Mouse (Mus musculus) R1 (cell line): Measurements from ENCODE around the gene Dnm1.
"Not testable (repeated sequence)": the region's sequence is repeated elsewhere in the genome, so short reads cannot be mapped to it uniquely, and the experiment has no call there.

Source experiments
- DNase-seq: peaks from one replicate; pipeline ENCODE4 v3.0.0-alpha.2; 2018; ENCODE audit warnings: low read depth, low spot score

Dnm1 gene

DNA sequence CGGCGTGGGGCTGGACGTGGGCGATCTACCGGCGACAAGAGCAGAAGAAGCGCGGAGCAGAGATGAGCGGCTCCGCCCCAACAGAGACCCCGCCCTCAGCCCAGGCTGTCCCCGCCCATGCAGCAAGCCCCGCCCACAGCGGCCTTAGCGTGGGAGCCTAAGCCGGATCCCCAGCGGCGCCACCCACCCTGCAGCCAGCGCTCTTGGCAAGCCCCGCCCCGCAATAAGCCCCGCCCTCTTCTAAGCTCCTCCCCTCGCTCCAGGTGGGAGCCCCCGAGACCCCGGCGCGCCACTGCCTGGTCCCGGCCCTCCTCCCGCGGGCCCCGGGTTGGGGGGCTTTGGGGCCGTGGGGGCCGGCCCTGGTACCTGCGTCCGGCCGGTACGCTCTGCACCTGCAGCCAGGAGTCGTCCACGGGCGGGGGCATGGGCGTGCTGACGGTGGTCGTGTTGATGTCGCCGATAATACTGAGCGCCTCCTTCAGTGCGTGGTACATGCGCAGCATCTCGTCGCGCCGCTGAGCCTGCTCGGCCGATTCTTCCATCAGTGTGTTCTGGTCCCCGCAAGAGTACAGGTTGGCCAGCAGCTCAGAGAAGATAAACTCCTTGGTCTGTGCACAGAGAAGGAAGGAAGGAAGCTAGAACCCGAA lies 40.7 kb downstream of the Dnm1 start:
- peak; percentile 90 for DNase-seq

DNA sequence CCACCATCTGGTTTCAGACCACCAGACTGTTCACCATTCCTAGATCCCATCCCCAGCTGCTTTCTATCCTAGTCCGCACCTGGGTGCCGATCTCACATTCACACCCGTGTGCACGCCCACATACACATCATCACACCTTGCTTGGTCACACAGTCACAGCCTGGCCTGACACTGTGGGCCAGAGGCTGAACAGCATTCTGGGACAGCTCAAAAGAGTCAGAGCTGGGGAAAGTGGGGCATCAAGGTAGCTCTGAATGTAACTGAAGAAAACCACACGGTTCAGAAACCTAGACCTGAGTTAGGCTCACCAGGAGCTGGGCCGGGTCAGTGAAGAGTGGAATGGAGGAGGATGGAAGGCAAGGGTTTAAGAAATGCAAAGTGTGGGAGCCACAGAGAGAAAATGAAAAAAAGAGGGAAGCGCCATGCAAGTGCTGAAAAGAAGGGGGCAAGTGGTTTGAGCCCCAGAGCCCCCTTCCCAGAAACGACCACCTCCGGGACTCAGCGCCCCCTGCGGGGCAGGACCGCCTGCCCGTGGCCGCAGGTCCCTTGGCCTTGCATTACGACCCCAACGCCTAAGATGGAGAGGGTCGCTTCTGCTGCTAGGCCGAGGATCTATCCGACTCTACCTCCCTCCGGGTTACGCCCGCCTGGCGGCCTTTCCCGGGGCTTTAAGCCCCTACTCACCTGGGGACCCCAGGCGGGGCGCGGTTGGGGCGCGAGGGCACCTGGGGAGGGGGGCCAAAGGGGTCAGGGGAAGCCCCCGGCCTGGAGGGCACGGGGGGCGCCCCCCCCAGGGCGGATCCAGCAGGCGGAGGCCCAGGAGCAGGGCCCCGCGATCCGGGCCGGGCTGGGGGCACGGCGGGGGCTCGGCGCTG lies 41.5 kb downstream of the Dnm1 start:
- DNase-seq, result no peak

DNA sequence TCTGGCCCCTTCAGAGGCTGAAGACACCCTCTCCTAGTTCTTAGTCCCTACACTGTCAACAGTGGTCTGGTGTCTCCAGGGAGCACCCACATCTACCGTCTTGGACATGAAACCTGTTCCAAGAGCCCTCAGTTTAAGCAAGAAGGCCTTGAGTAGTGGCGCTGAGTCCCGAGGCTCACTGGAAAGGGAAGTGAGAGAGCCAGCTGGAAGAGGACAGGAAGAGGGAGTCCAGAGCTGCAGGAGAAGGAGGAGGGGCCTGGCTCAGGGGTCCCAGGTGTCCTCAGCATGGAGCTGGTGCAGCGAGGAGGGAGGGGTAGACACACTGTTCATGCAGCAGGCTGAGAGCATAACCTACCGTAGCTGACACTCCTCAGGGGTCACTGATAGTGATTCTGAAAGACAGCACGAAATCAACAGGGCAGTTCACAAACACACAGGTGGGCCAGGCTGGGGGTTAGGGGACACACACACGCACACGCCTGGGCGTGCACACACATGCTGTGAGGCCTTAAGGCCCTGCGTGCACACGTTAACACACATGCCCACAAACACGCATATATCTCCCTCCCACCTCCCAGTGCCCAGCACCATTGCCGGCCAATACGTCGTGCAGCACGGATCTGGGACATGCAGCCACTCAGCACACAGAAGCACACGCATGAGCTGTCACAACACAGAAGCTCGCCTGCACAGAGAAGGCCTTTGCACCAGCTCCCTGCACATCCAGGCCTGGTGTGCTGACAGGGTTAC lies 42.9 kb downstream of the Dnm1 start:
- DNase-seq, result no peak

- no peak for DNase-seq
These were observed 44.1 kb downstream of the Dnm1 start for GRCm38 (mm10) chr2:32308870-32309568.

GRCm38 (mm10) chr2:32307941-32308760 lies 45.0 kb downstream of the Dnm1 start:
- peak; percentile 72 for DNase-seq

DNA sequence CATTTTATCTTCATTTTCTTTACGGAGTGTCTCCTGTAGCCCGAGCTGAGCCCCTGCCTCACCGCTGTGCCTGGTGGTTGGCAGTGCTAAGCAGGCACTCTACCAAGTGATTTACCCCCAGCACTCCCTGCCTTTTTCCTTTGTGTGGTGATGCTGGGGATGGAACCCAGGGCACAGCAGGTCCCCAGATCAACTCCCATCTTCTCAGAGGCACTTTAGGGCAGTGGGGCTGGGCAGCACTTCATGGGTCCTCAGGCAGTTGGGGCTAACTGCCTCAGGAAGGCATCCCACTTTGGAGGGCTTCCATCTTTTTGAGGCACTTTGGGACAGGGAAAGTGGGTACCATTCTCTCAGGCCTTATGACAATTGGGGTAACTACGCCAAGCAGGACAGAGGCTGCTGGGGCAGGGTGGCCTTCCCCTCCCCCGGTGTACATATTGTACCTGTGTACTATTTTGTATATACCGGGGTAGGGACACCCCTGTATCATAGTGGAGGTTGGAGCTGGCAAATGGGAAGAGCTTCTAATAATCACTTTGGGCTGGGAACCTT lies 45.8 kb downstream of the Dnm1 start:
- no peak for DNase-seq

DNA sequence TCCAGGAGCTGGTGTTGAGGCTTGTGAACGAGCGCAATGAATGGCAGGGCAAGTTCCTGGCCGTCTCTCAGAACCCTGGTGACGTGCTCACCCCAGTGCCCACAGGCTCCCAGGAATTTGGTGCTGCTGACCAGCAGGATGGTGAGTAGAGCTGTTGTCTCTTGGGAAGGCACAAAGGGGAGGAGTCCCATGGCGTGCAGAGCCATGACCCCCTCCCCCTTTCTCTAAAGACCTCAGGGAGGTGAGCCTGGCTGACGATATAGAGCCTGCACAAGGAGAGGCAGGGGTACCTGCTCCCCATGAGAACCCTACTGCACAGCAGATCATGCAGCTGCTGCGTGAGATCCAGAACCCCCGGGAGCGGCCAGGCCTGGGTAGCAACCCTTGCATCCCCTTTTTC lies 47.0 kb downstream of the Dnm1 start:
- no peak for DNase-seq

GRCm38 (mm10) chr2:32305668-32306067 lies 47.5 kb downstream of the Dnm1 start:
- DNase-seq, result no peak

DNA sequence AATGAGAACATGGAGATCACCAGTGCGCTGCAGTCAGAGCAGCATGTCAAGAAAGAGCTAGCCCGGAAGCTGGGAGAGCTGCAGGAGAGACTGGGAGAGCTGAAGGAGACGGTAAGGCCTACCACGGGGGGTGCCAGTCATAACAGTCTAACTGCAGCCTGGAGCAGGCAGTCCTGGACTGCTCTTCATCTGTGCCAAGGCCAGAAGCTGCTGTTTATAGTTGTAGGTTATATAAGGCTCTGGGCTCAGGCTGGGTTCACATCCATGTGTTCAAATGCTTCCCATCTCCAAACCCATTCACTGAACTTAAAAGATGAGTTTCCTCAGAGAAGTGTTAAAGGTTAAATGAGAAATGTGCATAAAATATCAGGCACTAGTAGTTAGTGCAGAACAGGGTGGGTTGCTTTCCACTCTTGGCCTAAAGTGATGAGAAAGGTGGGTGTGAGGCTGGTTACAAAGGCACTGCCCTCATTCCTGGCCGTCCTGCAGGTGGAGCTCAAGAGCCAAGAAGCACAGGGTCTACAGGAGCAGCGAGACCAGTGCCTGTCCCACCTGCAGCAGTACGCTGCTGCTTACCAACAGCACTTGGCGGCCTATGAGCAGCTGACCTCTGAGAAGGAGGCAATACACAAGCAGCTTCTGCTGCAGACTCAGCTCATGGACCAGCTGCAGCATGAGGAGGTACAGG lies 48.8 kb downstream of the Dnm1 start:
- DNase-seq, result peak; percentile 71

- no peak for DNase-seq
These were observed 50.2 kb downstream of the Dnm1 start for GRCm38 (mm10) chr2:32302952-32303351.

DNA sequence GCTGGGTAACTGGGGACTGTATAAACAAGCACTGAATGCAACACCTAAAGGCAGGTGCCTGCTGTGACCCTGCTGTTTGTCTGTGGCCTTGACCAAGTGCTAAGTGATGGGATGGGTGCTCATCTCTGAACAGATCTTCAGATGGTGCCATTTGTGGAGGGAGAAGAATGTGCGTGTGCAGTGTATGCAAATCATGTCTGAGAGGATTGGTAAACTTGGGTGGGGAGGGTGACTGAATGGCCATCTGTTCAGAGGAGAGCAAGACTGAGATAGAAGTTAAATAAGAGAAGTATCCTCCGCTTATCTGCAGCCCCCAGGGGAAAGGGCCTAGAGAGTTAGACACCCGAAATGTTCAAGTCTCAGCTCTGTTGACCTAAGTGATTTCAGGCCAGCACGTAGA lies 53.7 kb downstream of the Dnm1 start:
- DNase-seq, result no peak

GRCm38 (mm10) chr2:32295842-32296241 lies 57.3 kb downstream of the Dnm1 start:
- not testable (repeated sequence) for DNase-seq

- DNase-seq, result no peak
These were observed 57.9 kb downstream of the Dnm1 start for GRCm38 (mm10) chr2:32295285-32295684.

- DNase-seq, result no peak
These were observed 58.8 kb downstream of the Dnm1 start for GRCm38 (mm10) chr2:32294348-32294747.

GRCm38 (mm10) chr2:32289578-32289977 lies 63.6 kb downstream of the Dnm1 start:
- peak; percentile 78 for DNase-seq

DNA sequence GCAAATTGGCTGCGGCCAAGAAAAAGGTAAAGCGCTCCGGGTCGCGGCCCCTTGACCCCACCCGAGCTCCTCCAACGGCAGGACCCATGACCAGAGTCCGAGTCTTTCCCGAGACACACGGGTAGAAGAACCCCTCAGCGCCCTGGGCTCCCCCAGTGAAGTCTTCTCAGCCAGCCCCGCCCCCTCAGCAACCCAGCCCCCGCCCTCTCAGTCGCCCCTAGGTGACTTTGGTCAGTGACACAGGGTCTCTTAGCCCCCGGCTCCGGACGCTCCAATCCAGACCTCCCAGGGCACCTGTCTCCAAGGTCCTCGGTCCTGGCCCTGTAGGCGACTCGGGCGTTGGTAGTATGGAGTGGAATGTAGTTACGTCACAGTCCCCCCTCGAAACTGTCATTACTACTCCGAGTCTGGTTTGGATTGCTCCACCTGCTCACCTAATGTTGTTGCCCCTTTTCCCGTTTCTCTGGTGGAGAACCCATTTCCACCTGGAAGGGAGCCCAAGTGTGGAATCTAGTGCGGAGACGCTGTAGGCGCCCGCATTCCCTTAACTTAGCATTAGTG lies 64.7 kb downstream of the Dnm1 start:
- no peak for DNase-seq

DNA sequence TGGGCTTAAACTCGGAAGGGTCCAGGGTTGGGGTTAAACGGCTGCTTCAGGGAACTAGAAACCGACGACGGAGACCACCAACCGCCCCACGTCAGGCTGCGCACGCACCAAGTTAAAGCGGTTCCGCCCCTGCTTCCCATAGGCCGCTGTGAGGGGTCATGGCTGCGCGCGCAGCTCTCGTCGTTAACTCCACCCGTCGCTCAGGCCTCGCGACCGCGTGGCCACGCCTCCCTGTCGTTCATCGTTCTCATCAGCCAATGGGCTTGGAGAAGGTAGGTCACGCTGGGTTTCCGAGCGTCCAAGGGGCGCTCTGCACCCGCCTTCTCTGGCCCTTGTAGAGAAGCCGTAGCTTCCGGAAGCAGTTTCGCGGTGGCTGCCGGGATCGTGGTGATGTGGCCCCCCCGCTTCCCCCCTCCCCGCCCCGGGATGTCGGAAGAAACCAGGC lies 65.2 kb downstream of the Dnm1 start, which contains the start of gene Swi5:
Gene Swi5, minus strand, starts transcription at position 153 of the 445 bp plus-strand sequence.
- peak; percentile 99 for DNase-seq

GRCm38 (mm10) chr2:32287334-32287840 lies 65.8 kb downstream of the Dnm1 start, which contains the start of gene Golga2:
Golga2 (plus strand) TSS chr2:32287384.
- DNase-seq, result no peak

DNA sequence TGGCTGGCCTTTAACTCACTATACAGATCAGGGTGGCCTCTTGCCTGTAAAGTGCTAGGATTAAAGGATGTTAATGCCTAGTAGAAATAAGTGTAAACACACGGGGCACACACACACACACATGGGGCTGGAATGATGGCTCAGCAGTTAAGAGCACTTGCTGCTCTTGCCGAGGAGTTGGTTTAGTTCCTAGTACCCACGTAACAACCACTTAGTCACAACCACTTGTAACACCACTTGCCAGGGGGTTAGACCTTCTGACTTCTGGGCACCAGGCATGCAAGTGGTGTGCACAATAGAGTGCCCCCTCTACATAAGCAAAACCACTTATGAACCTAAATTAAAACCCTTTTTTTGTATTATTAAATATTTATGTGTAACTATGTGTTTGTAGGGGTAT lies 69.2 kb downstream of the Dnm1 start:
- DNase-seq, result no peak
